Mouse (Mus musculus) retina, adult 2 months (tissue): Measurements from ENCODE around the gene Nckap1l.
A peak's percentile ranks its signal among the peaks of the same experiment; 100 is the strongest.

ENCODE experiments used
- DNase-seq: peaks from one replicate; pipeline ENCODE4 v3.0.0-alpha.2; 2012; ENCODE audit warnings: low read depth, low spot score

Nckap1l gene

DNA sequence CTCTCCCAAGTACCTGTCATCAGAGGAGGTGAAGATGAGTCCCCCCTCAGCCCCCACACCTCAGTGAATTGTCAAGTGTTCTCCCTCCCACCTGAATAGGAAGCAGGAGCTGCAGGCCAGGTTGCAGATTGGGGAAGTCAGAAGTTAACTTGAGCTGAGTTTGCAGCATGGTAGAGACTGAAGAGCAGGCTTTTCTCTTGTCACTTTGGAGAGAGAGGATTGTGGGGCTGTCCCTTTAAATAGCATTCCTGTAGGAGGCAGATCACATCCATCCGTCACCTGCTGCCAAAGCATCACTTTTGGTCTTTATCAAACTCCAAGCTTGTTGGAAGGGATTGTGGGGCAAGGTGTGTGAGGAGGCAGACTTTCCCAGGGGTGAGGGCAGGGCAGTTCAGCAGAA, 47.1 kb downstream of the Nckap1l start:
- DNase-seq: no peak

GRCm38 (mm10) chr15:103501186-103501585, 47.6 kb downstream of the Nckap1l start:
- no peak for DNase-seq

GRCm38 (mm10) chr15:103502435-103503250, 49.0 kb downstream of the Nckap1l start, which contains the start of gene Pde1b:
Gene Pde1b (plus strand): TSS chr15:103503034.
- DNase-seq: no peak

- no peak for DNase-seq
These were observed 49.6 kb downstream of the Nckap1l start for GRCm38 (mm10) chr15:103503251-103503600.

DNA sequence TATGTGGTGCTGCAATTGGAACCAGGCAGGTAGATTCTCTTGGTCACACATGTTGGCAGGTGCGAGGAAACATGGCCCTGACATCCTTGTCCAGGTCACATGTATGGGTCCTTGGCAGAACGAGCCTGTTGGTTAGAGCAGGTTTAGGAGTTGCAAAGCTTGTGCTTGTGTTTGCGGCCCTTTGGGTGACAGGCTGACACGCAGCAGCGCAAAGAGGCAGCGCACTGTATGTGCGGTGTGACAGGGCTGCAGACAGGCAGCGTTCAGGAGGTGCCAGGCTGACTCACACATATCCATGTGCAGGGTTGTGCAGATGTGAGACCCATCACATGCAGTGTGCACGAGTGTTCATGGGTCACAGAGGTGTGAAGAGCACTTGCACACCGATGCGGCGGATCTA, 50.1 kb downstream of the Nckap1l start:
- DNase-seq: no peak

GRCm38 (mm10) chr15:103509317-103509716, 55.7 kb downstream of the Nckap1l start:
- no peak for DNase-seq

DNA sequence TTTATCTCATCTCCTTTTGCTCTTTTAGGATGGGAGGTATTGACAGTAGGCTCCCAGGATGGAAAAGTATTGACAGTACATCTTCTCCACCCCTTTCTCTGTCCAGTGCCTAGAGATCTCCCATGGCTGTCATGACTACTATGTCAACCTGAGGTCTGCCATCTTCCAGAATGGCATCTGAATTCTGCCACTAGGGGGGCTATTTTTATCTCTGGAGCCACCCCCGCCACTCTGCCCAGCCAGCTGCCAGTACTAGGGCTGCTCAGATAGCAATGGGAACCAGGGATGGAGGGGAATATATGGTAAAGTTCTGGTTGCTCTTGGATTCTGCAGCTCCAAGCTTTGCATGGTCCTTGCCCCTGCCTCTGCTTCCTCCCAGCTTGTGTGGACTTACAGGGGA, 58.1 kb downstream of the Nckap1l start:
- no peak for DNase-seq

- no peak for DNase-seq
These were observed 60.0 kb downstream of the Nckap1l start for GRCm38 (mm10) chr15:103513621-103514031.

DNA sequence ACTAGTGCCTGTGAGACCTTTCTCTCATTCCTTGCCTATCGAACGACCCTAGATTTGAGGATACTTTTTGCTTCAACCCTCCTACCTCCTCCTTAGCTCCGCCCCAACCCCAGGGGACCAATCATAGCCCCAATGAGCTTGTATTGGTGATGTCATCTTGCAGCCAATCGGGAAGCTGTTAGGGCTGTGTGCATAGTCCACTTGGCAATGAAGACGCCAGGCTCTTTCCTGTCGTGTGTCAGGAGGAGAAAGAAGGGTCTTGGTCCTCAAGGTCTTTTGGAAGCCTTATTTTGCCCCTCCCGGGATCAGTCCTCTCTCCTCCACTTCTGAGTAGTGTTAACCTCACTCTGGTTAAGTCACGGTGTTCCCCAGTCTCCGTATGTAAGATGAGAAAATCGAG, 60.5 kb downstream of the Nckap1l start:
- peak; percentile 50 for DNase-seq

GRCm38 (mm10) chr15:103514914-103515313, 61.3 kb downstream of the Nckap1l start:
- DNase-seq: no peak

GRCm38 (mm10) chr15:103518600-103519385, 65.2 kb downstream of the Nckap1l start:
- DNase-seq: no peak

DNA sequence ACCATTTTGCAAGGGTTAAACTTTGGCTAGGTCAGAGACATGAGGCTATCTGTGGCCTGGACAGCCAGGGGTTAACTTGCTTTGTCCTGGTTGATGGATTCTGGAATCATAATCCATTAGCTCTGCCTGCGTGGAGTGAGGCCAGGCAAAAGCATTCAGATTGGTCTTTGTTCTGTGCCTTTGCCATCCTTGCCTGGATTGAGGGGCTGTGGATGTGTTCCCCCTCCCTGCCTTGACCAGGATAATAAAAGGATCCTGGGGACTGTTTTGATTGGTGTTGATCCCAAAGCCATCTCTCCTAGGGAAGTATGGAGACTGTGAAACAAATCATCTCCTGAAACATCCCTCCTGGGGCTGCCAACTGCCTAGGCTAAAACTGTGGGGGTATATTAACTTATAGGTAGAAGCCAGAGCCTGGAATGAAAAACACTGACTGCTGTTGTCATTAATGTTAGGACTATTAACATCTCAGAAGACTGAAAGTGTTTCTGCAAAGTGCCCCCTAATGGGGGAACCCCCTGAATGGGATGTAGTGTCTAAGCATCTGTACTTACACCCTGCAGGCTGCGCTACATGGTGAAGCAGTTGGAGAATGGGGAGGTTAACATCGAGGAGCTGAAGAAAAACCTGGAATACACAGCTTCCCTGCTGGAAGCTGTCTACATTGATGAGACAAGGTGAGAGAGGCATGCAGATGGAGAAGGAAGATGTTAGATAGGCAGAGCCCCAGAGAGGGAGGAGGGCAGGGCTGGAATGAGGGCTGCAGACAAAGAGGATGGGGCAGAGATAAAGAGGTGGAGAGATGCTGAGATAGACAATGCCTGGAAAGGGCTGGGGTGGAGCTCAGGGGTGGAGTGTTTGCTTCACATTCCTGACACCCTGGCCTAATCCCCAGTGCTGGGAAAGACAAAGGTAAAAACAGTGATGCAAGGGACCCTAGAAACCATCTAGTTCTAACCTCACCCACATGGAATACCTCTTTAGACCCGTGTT, 66.1 kb downstream of the Nckap1l start:
- no peak for DNase-seq

DNA sequence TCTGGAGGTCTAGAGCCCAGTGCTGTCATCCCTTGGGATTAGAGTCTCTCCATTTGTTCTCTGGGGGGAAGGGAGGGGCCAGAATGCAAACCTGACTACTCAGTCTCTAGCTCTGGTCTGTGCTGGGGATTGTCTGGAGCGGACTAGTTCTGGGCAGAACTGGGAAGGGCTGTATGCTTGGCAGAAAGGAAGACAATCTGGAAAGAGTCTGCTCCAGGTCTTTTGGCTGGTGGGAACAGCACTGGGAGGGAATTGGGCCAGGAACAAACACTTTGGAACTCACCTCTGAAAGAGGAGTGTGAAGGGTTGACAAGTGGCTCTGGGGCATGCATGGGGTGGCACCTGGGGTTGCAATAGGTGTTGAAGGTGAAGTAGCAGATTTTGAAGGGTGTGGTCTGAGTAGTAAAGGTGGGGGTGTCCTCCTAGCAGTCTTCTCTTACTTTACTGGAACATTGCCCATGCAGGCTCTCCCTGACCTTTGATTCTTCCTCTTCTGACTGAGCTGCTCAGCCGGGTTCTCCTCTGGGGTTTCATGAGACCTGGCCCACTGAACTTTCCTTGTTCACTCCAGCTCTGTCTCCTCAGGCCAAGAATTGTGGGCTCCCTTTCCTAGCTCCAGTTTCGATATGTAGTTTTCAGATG, 69.0 kb downstream of the Nckap1l start:
- DNase-seq: no peak

DNA sequence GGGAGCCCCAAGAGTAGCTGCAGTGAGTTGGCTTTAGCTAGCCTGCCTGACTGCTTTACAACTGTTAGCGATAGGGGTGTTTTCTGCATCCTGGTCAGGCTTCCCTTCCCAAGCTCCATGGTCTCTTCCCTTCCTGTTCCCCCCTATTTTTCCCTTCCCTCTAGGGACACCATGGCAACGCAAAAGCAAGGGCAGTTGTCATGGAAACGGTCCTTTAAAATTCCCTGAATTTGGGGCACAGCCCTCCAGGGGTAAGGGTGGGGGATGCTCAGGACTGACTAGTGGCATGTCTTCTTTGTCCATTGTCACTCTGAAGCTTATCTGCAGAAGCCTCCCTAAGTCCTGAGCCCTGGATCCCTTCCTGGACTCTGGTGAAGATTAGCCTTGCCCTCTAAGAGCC, 69.6 kb downstream of the Nckap1l start:
- DNase-seq: no peak

GRCm38 (mm10) chr15:103530372-103530771, 76.8 kb downstream of the Nckap1l start:
- peak; percentile 39 for DNase-seq

GRCm38 (mm10) chr15:103534054-103534620, 80.5 kb downstream of the Nckap1l start:
- DNase-seq: no peak

- no peak for DNase-seq
These were observed 81.4 kb downstream of the Nckap1l start for GRCm38 (mm10) chr15:103535030-103535429.

DNA sequence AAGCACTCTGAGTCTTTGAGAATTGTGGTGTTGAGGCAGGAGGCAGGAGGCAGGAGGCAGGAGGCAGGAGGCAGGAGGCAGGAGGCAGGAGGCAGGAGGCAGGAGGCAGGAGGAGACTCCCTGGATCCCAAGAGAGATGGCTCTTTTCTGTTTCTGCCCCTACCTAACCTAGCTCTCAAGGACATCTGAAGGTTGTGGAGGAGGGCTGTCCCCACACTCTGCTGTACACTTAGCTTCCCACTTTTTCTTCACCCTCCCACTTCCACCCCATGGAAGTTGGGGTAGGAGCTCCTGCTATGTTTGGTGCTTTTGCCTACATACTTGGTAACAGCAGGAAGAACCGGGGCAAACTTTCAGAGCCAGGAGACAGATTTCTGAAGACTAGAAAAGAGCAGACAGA, 82.2 kb downstream of the Nckap1l start:
- no peak for DNase-seq

DNA sequence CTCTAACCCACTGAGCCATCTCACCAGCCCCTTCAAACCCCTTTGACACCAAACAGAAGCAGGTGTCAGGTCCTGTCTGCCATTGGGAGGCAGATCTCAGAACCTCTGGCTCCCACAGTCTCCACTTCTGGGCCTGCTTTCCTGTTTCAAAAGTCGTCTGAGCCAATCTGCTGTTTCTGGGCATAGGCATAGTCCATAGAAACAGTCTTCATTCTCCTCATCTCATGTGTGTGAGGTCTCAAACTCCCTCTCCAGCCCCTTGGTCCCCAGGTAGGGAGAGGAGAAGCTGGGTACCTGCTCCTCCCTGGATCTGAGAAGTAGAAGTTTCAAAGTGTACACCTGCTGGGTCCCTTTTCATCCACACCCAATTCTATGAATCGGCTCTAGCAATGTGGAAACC, 82.9 kb downstream of the Nckap1l start:
- no peak for DNase-seq

DNA sequence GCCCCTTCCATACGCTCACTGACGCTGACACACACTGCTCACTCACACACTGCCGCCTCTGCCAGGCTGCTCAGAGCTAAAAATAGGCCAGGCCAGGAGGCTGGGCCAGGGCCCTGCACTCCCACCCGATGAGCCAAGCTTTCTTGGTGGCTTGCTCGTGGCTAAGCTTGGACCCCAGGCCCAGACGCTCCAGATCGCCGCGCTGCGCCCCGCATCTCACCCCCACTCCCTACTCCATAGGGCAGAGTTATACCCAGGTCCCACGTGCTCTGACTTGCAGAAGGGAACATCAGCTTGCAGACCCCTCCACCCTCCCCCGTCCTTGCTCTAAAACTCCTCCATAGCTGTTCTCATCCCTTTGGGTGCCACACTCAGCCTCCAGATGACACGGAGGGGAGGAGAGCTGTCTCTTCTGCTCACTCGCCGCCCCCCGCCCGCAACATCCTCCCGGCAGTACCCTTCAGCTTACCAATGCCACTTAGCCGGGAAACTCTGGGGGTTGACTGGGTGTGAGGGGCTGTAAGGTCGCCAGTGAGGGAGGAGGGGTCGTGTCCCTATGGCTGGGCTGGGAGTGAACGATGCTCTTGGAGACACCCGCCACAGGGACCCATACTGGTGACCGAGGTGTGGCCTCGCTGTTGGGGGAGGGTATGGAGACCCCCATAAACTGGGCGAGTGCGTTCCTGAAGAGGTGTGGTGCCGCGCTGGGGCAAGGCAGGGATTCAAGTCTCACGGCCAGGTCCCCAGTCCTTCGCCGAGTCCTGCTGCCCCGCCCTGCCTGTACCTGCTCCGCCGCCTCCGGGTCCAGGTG, 83.6 kb downstream of the Nckap1l start:
- no peak for DNase-seq
